Mouse (Mus musculus) adrenal gland, adult 2 months (tissue): Measurements from ENCODE around the gene Hspa14. TPM values are rescaled to one million over a fixed set of nuclear protein-coding genes. Genes with fewer than 3 reads are reported as not detected.

Experiments used
- DNase-seq: peaks from one replicate; pipeline ENCODE4 v3.0.0; 2021
- long read RNA-seq: library from polyadenylated mRNA; stranded (forward); transcript quantifications from one replicate; pipeline ENCODE4 v2.0.0, GENCODE M21; 2021
- polyA plus RNA-seq: library from polyadenylated mRNA; depleted of rRNA; stranded (reverse); fragments of >200 nt; gene quantifications from 2 replicates; pipeline ENCODE4 v1.2.3, GENCODE M21; 2012; rRNA removed
- total RNA-seq, 2 experiments: library from RNA; stranded (reverse); gene quantifications; 2 replicates each; pipeline ENCODE4 v1.2.3; 2021

Gene Hspa14
- 10 to 100 TPM; 26.6 to 36.9 TPM for total RNA-seq
- 10.5 and 10.6 TPM in 2 replicates for polyA plus RNA-seq
- long read RNA-seq, transcript Hspa14-201 (14 exons, 1,795 nt): major isoform, 19 of 21 reads
- long read RNA-seq, partial matches to known transcripts: 2 of 21 reads
- long read RNA-seq, other reads (novel, unspliced or antisense): 0 of 21 reads

DNA sequence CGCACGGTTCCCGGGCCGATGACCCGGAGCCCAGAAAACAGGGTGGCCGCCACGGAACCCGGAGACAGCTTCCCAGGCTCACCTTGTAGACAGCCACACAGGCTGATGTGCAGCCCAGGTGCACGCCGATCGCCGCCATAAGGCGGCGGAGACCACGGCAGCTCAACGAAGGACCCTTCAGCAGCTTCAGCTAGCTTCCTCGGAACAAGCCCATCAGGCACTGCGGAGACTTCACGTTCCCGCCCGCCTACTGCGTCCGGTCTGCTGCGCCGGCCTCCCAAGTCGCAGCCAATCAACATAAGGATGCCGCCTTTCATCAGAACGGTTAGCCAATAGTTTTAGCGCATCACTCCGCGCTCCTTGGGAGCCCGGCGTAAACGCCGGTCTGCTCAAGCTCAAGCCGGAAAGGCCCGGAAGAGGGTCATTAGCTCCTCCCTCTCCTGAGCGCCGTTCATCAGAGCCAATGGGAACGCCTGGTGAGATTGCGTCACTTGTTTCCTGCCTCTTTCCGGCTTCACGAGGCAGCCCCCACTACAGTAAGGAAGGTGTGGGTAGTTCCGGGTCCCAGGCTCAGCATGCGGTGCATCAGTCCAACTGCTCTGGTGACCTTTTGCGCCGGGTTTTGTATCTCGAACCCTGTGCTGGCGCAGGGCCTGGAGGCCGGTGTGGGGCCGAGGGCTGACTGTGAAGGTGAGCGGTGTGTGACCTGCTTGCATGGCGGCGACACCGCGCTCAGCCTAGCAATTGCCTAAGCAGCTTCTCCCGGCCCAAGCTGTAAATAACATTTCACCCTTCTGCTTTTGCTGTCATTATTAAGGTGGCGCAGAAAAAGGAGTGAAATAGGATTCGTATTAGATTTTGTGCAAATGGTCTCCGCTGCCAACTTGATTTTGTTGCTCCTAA is at the start of gene Hspa14, which contains the start of the genes Gm45902 and Cdnf:
Gene Hspa14, minus strand, starts transcription at position 263 of the 903 bp plus-strand sequence.
Gene Gm45902, minus strand, starts transcription at position 239 of the 903 bp plus-strand sequence.
Gene Cdnf, plus strand, starts transcription at position 479 of the 903 bp plus-strand sequence.
- DNase-seq: peak; percentile 97

DNA sequence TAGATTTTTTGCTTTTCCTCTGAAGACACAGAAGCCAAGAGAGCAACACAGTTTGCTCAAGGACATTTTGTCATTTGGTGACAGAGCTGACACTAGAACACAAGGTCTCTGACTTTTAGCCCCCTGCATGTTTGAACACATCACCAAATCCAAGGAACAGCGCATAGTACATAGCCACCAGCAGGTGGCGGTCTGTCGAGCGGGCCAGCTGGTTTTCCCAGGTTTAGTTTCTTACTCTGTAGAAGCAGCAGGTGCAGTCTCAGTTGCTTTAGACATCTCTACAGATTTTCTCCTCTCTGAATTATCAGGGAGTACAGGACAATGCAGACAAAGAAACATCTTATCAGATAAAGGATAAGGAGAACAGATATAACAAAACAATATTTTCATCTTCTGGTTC is 34.0 kb upstream of the Hspa14 start:
- peak; percentile 46 for DNase-seq

DNA sequence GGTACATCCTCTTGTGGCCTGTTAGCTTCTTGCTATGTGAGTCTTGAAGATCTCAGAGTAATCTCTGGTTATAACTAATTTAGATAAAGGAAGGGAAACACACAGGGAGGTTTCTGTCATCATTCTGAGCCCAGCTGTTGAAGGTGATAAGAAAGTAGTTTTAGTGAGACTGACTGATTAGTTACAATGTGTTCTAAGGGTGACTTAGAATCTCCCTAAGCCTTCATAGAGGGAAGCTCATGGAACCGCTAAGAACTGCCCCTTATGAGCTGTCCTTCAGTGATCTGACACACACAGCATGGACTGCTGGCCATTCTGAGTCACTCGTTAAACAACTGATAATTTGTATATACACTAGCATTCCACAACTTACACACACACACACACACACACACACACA is 33.4 kb upstream of the Hspa14 start:
- DNase-seq: no peak

DNA sequence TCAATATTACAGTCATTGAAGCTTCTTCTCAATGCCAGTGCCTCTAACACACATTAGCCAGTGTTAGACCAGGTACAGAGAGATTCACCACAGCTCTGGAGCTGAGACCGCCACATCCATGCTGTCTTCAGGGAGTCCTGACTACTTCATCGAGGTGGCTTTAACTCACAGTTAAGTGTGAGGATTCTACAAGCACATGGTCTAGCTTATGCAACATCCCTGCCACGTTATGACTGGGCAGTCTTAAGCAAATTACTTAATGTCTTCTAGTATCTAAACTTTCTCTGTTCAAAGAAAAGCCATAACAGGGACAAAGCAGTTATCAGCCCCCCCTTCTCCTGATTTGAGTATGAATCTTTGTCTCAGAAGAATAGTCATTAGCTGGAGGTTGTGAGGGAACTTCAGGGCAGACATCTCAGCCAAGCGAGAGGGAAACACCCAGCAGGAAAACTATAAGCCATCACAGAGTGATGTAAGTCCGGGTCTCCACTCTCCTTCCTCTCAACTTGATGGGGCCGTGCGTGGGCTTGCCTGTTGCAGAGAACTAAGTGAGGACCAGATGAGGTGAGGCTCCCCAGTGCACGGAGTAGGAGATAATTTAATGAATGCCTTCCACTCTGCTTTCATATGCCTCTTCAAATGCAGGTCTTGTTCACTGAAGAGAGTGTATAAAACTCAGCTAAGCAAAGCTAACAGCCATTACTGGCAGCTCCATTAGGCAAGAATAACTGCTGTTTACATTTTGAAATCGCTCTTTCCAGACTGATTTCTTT is 28.9 kb upstream of the Hspa14 start:
- DNase-seq: no peak

DNA sequence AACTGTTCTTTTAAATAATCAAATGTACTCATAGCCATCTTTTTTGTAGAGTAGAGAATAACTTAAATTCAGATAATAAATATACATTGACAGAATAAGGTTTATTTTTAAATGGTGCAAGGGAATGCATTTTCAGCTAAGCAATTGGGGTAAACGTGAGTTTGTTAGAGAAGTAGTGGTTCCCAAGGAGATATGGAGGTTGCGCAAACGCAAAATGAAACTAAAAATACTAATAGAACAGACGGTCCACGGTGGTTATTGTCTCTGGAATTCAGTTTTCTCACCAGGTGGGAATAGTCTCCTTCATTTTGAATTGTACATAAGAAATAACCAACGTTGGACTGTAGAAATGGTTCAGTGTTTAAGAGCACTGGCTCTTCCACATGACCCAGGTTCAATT is 13.7 kb upstream of the Hspa14 start:
- DNase-seq: no peak

DNA sequence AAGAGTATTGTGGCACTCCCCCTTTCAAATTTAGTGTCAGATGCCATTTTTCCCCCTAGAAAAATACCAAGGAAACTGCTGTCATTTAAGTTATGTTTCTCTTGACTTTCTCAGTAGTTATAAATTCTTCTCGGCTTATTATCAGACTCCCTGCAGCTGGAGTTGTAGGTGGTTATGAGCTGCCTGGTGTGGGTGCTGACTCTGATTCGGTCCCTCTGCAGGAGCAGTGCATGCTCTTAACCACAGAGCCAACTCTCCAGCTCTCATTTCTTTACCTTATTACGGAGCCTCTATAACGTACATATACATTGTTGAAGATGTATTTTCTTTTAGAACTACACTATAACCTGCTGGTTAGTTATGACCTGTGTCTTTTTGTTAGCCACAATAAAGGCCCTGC is 9.9 kb upstream of the Hspa14 start:
- no peak for DNase-seq

DNA sequence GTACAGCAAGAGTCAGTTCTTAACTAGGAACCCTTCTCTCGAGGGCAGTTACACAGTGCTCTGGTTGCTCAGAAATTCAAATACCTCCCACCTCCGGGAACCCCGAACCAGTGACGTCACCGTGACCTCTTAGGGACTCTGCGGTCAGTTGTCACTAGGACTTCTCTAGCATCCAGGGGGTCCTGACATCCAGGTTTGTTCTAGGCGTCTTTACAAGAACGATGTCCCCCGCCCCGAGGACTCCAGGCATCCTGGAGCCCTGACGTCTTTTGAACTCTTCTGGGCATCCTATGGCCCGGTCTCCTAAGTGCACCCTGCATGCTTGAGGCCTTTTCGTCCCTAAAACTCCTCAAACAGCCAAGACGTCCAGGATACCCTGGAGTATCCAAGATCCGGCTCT is 538 bp downstream of the Hspa14 start:
- DNase-seq: no peak

DNA sequence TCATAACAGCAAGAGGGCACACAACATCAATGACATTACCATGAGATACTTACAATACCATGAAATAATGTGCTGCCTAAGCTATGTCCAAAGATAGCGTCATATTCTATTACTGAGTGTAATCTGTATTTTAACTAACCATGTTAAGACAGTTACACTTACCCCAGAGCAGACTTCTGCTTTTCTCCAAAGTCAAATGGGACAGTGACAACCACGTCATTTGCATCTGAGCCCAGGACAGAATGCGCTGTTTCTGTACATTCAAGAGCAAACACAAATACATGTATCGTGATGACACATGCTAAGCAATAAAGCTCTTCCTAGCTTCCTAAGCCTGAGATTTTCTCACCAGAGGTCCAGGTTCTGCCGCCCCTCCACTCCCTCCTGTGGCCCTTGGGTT is 11.7 kb downstream of the Hspa14 start:
- no peak for DNase-seq

DNA sequence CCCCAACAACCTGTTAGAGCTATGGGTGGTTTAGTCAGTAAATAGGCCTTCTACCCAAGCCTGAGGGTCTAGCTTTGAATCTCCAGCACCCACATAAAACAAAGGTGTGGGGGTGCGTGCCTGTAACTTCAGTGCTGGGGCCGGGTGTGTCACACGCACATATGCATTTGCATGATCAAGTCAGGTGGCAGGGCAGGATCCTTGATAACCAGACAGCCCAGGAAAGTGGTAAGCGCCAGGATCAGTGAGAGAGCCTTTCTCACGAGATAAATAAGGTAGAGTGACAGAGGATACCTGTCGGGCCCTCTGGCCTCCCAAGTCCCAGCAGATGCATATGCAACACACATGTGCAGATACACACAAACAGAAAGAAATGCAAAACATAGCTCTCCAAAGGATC is 13.1 kb downstream of the Hspa14 start:
- no peak for DNase-seq

DNA sequence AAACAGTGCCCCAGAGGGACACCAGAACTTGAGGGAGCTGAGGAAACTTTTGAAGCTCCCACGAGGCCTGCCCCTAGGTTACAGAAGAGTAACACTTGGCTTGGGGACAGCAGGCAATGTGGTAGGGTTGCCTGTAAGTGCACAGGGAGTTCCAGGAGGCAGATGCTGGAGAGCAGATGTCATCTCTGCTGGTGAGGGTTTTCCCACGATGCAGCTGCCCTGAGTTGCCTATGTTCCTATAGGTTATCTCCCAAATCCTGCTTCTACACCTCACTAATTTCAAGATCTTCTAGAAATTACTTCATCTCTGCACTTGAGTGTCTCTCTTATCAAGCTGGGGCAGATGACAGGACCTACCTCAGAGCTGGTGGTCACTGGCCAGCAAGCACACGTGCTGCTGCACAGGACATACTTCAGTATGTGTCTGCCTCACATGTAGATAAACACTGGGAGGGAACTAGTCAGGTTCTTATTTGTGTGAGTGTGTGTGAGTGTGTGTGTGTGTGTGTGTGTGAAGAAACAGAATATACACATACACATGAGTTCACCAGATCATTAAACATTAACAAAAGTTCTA is 18.7 kb downstream of the Hspa14 start:
- no peak for DNase-seq

DNA sequence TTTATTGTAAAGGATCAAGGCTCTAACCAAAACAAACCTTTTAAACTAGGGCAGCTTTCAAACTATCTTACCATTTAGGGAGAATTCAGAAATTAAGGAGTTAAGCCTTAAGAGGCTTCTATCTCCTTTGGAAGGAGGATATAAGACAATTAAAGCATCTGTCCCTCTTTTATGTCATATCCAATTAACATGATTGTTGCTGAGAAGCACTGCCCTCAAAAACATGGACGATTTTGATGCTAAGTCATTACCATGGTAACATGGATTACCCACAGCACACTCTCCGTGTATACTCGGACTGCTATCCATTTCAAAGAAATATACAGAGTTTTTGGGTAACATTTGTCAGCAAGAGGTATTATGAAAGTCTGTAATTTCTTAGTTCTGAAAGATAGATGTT is 22.8 kb downstream of the Hspa14 start:
- DNase-seq: no peak

DNA sequence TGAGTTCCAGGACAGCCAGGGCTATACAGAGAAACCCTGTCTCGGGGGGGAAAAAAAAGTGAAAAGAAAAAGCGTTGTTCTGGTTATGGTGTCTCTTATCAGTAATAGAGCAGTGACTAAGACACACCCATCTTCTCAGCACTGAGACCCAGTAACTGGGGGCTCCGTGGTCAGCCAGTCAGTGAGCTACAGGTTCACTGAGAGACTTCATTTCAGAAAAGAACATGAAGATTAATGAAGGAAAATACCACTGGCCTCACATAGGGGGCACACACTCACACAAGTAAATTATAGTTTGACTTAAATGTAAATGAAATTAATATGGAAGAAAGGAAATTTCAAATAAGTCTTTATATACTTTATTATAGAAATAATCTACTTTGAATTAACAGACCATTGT is 32.4 kb downstream of the Hspa14 start:
- no peak for DNase-seq

DNA sequence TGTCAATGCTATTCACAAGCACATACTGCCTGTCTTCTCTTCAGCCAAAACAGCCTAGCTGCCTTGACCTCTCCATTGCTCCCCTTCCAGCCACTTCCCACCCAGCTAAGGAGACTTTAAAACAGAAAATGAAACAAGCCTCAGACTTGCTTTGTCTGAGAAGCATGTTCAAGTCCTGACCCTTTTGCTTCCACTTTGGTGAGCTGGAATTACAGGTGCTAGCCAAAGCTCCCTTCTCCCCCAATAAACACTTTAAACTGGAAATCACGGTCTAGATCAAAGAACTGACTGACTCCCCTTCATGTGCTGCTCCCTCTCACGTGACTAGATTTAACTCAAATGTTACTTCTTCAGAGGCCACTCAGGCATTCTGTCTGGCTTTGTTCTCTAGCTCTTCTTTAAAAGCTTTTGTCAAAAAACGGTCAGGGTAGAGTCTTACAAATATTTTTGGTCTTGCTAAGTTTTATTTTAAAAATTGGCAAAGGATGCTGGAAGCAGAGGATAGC is 36.8 kb downstream of the Hspa14 start:
- DNase-seq: peak; percentile 22

DNA sequence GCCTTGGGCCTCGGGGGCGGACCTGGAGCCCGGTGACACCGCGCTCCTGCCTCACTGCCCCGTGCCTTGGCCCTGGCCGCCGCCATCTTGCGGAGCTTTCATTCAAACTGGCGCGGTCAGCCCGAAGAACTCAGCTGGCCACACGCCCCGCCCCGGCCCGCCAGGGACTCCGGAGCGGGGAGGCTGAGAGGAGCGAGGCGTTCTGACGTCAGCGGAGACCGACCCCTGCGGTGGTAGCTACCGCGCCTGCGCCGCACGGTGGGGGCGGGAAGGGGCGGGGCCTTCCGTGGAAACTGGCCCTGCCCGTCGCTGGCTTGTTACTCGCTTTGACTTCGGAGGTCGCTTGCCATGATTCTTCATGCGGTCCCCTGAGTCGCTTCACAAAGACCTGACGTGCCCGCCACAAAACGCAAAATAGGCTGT is 37.7 kb downstream of the Hspa14 start, which contains the start of gene Suv39h2:
Gene Suv39h2, minus strand, starts transcription at position 171 of the 423 bp plus-strand sequence.
- DNase-seq: peak; percentile 99

DNA sequence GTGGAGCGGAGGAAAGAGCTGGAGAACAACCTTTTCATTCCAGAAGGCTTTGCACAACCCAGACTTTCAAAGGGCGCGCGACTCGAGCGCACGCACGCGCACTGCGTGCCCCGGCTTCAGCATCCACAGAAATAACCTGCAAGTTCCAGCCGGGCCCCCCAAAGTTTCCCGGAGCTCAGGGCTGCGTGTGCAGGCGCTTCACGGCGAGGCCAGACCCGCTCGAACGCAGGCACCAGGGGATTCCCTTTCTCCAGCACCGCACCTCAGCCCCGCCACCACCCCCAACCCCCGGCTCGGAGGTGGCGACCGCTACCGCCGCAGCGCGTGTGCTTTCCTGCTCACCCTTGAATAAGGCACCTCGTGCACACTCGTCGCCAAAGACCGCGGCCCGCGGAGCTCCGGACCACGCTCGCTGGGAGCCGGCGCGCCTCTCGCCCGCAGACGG is 38.2 kb downstream of the Hspa14 start:
- peak; percentile 77 for DNase-seq

DNA sequence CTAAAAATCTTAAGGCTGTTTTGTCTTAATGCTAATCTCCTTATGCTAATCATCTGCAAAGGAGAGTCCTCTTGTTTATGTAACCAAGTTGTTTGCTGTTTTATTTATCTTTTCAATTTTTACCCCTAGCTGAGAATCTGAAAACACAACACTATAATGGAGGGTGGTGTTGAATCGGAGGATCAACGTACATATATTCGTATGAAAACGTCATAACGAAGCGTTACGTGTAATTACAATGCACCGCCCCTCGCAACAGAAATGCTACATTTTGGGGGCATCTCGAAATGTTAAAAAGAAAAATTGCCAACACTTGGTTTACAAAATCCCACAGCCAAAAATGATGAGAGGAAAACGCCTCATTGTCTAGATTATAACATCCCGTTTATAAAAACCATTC is 38.7 kb downstream of the Hspa14 start:
- no peak for DNase-seq

DNA sequence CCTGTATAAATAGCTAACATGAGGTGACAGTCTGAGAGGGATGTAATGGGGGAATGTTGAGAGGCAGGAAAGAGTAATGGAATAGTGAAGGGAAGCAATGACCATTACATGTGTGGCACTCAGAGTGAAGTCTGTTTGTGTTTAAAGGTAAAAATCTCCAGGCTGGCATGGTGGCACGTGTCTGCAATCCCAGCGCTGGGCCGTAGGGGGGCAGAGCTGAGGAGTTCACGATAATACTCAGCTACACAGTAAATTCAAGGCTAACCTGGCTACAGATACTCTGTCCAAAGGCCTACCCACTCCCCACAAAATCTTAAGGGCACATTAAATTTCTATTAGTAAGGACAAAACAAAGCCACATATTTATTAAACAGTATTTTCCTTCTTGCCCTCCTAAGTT is 56.0 kb downstream of the Hspa14 start:
- no peak for DNase-seq

DNA sequence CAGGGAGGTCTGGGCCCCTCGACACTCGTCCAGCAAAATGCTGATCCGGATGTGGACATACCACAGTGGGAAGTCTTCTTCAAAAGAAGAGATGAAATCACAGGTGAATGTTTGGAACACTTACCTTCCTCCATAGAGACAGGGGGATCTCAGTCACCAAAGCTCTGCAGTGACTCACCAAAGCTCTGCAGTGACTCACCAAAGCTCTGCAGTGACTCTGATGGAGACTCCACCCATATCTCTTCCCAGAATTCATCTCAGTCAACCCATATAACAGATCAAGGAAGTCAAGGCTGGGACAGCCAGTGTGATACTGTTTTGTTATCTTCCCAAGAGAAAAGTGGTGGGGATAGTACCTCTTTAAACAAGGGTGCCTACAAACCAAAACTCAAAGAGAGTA is 59.5 kb downstream of the Hspa14 start:
- peak; percentile 54 for DNase-seq

DNA sequence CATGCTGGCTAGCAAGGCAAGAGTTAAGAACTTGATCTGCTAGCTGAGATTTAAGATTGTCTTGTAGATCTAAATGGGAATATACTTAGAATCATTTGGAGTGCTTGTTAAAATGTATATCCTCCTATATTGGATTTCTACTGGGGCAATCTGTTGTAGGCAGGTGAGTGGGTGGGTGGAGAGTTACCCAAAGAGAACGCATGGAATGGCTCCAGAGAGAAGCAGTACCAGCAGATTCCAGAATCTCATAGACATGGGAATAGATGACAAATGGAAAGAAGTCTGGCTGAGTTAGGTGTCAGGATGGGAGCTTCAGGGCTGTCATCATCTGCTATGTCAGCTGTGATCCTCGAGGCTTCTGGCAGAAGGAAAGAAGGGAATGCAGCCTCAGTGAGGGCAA is 63.2 kb downstream of the Hspa14 start:
- no peak for DNase-seq

DNA sequence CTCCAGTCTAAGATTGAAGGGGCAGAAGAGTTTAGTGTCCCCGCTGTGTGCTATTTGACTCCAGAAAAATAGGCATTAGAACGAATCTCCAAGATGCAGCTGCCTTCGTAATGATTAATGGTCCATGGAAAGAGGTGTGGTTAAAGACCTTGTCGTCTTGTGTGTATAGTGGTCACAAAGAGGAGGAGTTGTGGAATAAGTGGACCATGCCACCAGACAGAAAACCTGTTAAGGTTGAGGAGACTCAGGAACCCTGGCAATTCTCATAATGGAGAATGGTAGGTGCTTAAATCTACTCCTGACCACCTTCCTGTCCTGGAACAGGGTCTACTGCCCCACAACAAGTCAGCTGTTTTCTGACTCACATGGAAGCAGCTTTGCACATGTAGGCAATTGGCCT is 66.6 kb downstream of the Hspa14 start:
- no peak for DNase-seq

DNA sequence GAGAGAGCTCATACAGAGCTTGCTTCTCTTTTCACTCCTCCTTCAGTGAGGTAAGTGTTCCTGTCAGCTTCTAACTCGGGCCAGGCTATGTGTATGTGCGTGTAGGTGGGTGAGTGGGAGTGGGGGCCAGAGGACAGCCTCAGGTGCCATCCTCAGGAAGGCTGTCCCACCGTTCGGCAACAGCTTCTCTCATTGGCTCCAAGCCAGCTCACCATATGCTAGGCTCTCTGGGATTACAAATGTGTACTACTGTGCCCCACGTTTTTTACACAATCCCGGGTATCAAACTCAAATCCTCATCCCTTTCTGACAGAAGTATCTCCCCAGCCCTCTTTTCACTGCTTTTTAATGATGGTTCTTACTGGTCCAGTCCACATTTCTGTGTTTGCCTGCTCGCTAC is 68.4 kb downstream of the Hspa14 start:
- no peak for DNase-seq
